Mouse (Mus musculus): ENCODE measurements around the gene Arhgef28. TPM values are rescaled to one million over a fixed set of nuclear protein-coding genes. Genes with fewer than 3 reads are reported as not detected.

Gene Arhgef28
- total RNA-seq, 4 experiments from 2014 or later = 2.1 to 2.9 (median 2.7) TPM

DNA sequence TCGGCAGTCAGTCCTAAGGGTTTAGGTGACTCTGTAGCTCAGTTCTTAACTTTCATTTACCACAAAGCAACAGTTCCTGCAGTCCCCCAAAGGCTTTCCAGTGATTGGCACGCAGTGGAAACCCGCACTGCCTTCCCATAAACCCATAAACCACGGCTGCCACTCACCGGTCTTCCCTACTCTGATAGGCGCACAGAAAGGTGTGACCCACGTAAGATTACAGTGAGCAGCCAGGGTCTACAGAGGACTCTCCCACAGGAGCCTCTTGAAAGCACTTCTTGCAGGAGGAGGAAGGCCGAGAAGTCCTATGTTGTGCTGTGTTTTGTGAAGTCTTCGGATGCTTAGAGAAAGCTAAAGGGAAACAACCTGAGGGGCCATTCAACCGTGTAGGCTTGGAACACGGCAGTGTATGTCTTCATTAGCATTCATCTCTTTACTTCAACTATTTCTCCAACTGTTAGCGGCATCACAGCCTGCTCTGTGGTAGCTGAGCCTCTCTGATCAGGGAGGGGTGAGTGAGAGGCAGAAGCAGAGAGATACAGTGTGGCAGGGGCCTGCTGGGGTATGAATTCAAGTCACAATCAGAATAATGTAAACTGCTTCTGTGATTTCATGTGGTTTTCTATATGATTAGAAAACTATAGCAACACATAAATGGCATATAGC lies 189.2 kb downstream of the Arhgef28 start:
- DNase-seq (ENCODE audit: low spot score in 2 of 2) = no peak

DNA sequence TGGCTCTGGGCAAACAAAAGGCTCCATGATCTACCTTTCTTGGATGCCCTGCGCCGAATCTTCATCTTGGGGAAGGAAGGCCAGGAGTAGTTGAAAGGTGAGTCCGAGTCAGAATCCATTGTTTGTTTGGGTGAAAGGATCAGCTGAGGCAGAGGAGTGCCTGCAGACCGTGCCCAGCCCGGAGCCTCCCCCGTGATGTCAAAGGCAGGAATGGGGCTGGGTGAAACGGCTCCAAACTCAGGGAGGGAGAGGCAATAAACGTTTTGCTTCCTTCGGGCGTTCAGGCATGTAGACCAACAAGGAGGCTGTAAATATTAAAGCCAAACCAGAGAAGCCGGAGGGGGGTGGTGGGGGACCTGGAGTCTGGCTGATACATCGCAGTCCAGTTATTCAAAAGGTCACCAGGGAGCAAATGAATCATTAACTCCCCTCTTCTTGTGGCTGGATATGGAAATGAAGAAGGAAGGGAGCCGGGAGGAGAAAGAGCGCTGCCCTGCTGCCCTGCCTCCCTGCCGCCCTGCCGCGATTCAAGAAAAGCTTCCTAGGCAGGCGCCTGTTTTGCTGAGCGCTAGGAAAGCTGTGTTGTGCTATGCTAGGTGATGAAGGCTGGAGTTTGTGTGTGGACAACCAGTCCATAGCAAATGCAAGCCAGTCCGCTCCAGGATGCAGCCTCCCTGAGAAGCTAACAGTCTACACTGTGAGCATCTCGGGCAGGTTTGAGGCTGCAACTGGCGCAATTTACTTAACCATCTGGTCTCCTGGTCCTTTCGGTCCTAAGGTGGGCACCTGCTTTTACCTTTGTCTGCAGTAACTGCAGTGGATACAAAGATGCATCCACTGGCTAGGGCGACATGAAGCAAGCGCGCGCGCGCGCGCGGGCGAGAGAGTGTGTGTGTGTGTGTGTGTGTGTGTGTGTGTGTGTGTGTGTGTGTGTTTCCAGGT lies 190.0 kb downstream of the Arhgef28 start:
- DNase-seq (ENCODE audit: low spot score in 2 of 2) = no peak

DNA sequence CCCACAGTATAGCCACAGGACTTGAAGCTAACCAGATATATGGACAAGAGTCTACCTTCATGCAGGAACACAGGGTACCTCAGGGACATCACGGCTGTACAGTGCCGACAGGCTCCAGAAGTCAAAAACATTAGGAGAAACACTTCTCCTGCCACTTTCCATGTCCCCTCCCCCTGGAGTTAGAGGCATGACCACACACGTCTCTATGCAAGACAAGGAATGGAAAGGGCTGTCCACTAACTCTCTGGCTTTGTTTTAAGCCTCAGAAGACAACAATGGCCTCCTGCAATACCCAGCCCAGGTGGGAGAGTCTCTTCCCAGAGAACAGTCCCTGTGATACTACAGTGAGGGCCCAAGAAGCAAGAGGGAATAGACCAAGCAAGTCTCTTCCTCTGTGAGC lies 191.3 kb downstream of the Arhgef28 start:
- no peak for DNase-seq (ENCODE audit: low spot score in 2 of 2)

DNA sequence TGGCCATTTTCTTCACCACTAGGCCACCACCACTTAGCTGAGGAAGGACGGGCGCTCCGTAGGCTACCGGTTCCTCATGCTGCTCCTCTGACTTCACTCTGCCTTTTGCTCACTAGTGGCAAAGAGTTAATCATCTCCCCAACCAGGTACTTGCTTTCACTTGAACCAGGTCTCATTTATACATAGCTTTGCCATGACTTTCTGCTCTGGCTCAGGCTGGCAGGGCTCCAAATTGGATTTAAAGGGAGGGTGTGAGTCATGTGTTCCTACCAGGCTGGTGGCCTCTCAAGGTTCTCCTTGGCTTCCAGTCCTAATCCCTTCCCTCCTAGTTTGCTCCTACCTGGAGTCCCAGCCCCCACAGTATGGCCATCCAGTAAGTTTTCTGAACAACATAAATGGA lies 192.5 kb downstream of the Arhgef28 start:
- DNase-seq (ENCODE audit: low spot score in 2 of 2) = no peak

DNA sequence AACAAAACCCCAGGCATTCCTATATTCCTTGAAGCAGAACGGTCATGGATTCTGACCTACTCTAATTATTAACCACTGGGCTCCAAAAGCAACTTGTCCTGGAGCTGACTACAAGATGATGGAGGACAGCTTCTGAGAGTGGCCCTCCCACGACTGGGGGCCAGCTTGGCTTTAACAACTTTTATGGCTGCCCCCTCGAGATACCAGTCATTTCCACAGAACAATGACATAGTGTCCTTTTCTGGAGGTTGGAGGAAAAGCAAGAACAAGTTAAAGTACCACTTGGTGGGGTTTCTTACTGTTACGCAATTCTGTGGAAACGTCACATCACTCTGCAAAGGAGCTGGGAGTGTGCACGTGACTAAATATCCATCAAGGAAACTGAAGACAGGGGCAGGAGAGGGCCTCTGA lies 194.3 kb downstream of the Arhgef28 start:
- no peak for DNase-seq (ENCODE audit: low spot score in 2 of 2)

DNA sequence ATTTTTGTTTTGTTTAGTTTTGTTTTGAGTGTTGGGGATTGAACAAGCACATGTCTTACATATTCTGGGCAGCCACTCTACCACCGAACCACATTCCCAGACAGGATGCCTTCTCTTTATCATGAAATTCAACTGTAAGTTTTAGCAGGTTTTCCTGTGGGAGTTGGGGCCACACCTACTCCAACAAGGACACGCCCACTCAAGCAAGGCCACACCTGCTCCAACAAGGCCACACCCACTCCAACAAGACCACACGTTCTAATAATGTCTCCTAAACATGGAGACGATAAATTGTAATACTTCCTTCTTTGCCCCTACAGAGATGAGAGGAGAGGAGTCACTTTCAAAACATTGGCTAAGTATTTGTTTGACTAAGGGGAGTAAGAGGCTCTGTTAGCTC lies 197.2 kb downstream of the Arhgef28 start:
- DNase-seq (ENCODE audit: low spot score in 2 of 2) = no peak

DNA sequence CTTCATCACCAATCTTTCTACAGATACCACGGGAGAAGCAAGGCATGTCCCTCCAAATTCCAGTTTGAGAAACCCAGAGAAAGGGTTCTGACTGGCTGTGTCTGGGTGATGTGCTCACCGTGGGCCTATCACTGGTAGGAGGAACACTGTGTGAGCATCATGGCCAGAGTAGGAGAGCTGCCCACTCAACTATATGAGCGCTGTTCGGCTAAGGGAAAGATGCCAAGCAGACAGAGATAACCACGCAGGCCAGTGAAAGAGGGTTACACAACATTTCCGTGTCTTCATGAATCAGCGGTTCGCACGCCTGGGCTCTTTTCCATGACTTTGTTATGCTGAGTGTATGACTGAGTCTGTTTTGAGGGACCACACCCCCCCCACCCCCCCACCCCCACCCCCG lies 197.7 kb downstream of the Arhgef28 start:
- no peak for DNase-seq (ENCODE audit: low spot score in 2 of 2)

DNA sequence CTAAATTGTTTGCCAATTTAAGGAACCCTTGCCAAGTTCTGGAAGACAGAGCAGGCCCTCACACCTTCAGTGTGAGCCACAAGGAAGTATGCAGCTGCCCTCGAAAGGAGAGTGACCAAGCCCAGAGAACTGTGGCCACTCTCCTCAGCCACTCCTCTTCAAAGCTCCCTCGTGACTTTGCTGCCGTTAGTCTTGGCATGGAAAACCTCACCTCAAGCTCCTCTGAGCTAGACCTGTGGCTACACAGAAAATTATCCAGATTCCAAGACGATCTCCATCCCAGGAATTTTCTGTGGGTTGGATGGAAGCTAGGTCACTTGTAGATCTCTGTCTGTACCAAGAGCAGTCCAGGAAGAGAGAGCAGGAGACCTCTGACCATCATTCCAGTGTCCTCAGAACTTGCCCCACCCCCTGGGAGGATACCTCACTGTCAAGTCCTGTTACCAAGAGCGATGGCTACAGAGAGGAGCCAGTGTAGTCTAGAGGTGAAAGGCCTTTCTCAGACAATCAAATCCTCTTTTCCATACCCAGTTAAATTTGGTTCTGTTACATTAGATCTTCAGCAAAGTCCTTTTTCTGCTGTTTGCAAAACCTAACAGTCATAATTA lies 200.5 kb downstream of the Arhgef28 start:
- DNase-seq (ENCODE audit: low spot score in 2 of 2) = no peak

DNA sequence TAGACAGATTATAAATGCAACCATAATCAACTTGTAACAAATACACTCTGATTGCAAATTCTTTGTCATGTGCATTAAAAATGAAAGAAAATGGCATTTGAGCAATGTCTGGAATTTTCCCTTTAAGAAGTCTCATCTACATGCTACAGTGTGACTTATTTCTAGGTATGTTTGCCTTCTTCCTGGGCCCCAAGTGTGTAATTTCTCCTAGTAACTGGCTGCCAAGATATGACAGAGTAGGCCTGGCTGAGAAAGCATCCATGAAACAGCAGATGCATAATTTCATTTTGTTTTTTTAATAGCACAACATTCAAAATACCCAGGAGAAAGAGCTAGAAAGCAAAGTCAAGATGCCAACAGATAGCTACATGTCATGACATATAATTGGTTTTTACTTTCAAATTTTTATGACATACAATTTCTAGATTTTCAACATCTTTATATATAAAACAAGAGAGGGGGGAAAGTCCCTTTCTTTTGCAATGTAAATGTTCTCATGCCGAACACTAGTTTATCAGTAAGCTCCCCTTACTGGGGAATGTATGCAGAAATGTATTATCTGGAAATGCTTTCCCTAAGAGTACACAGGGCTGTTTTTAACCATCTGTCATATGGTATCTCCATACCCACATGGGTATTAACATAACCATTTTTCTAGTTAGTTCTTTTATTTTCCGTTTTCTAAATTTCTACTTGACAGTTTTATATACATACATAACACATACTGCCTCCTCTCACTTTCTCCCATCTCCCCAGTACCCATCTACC lies 201.4 kb downstream of the Arhgef28 start:
- no peak for DNase-seq (ENCODE audit: low spot score in 2 of 2)

DNA sequence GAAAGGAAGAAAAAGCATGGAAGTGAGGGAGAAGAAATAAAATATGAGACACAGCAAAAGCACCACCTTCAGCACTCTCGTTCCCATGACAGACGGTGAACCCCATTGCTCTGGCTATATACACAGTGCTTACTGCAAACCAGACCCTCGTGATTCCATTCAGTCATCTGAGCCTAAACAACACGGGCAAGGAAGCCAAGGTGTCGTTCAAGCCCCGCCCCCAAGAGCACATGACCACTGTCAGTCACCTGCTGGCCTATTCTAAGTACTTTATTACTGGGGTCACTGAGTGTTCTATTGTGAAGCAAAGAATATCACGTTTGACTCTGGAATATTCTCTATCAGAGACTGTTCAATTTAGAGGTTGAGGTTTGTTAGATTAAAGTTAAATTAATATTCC lies 202.5 kb downstream of the Arhgef28 start:
- DNase-seq (ENCODE audit: low spot score in 2 of 2) = no peak

DNA sequence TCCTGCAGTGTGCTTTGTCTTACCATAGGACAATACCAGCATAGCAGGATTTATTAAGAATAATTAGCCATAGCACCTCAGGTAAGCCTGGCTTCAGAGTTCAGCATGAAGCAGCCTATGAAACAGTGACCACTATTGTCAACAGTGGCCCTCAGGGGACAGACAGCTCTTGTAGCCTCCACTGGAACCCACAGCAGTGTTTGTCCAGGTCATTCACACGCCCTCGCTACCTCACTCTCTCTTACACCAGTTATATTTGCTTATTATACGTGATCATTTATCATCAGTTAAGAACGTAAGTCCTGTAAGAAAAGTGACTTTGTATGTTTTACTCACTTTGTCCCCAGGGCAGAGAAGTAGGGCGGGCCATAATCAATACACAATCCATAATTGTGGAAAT lies 203.6 kb downstream of the Arhgef28 start:
- no peak for DNase-seq (ENCODE audit: low spot score in 2 of 2)

DNA sequence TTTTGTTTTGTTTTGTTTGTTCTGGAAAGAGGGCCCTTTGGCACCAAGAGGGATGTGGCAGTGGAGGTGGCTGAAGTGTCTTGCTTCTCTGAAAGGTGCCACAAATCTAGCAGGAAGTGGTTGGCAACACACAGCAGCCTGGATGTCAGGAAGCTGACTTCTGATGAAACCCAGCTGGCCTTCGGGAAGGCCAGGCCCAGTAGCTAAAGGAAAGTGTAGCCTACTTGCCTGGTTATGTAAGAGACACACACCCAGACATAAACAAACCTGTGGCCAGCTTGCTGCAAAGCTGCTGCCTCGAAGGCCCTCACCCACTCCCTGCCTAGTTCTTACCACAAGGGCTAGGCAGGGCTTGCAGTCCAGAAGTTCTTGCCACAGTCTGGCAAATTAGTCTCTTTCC lies 204.1 kb downstream of the Arhgef28 start:
- no peak for DNase-seq (ENCODE audit: low spot score in 2 of 2)

DNA sequence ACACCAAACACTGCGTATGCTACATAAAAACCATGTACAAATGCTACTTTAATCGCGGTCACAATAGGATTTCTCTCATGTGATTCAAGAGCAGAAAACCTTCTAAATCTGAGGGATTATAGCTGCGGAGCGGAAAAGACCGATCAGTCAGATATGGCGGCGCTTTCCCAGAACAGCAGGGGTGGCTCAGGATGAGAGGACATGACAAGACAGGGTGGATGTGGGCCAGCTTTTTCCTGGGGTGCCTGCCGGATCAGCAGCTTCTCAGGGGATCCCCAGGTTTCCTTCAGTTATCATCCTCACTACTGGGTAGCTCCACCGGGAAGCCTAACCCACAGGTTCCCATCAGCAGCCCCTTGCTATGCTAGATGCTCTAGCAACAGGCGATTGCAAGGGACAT lies 204.5 kb downstream of the Arhgef28 start:
- no peak for DNase-seq (ENCODE audit: low spot score in 2 of 2)

DNA sequence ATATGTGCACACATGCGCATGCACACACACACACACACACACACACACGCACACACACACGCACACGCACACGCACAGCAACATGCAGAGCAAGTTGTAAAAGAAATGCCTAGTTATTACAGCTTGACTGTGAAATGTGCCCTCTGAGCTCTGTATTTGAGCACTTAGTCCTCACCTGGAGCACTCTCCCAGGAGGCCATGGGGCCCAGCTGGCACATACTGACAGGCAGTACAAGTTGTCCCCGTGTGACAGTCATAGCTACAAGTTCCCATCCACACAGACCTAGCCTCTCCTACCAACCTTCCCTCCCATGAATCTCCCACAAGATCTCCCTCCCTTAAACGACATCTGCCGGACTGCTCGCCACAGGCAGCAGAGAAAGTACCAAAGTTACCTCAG lies 205.4 kb downstream of the Arhgef28 start:
- no peak for DNase-seq (ENCODE audit: low spot score in 2 of 2)

DNA sequence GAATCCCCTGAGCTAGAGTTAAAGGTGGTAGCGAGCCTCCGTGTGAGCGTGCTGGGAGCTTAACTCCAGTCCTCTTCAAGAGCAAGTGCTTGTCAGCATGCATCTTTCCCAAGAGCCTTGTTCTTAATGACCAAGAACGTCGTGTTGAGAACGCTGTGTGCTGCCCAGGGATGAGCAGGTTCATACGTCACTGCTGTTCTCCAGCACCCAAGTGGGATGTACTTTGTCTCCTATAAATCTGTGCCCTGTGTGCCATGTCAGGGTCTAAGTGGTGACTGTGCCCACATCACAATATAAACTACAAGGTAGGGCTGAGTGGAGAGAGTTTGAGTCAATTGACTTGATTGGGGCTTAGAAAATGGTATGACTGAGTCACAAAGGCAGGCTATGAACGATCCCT lies 207.1 kb downstream of the Arhgef28 start:
- no peak for DNase-seq (ENCODE audit: low spot score in 2 of 2)

DNA sequence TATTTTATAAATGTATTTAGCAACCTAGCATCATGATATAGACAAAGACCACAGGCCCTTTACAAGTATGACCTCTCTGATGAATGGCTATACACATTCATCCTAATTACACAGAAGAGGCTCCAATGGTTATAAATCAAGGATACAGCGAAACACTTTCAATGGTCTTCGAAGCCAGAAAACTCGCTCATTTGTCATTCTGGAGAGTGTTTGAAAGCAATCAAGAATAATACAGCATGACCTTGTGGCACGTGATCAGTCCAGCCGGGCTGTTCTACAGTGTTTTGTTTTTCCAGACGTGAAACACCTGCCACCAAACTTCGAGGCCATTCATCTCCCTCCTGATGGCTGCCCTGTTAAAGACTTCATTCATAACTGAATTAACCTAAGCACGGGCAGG lies 207.7 kb downstream of the Arhgef28 start:
- DNase-seq (ENCODE audit: low spot score in 2 of 2) = no peak

DNA sequence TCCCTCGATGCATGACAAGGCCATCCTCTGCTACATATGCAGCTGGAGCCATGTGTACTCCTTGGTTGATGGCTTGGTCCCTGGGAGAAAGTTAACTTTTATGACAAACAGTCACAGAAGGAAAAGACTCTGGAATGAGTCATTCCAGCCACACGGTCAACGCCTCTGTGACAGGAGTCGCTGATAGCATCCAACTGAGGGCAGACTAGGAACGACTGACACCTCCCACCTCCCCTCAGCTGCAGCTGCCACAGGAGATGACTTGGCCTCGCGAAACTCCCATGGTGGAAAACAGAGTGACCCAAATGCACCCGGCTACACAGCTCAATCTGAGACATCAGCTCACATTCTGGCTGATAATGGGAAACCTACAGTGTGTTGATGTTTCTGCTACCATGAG lies 215.3 kb downstream of the Arhgef28 start:
- DNase-seq (ENCODE audit: low spot score in 2 of 2) = no peak

DNA sequence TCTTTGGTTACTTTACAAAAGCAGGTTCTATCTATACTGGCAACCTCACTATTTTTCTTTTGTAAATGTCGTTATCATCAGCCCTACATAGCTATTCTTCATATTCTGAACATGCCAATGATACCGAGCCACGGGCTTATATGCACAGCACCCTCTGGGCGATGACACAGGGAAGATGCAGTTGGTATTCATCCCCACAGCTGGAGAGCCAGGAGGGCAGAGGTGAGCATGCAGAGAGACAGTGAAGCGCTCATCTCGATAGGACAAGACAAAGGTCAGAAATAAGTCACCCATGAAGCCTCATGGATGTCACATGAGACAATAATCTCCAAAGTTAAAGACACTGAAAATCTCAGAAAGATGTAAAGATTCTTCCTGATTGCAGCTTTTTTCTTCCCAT lies 217.4 kb downstream of the Arhgef28 start:
- DNase-seq (ENCODE audit: low spot score in 2 of 2) = no peak

DNA sequence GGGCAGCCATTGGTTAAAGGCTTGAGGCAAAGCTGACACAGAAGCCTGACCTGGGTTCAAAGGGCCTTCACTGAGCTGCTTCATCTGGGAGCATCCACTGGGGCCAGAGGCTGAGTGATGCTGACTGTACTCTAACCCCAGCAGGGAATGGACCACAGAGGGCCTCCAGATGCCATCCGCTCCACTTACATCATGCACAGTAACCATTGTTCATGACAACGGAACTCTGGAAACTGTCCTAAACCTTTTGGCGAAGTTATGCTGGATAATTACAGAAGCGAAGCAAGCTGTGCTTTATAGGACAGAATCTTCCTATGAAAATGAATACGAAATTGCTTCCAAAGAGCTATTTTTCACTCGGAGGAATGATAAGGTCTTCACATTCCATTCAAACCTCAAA lies 219.5 kb downstream of the Arhgef28 start:
- no peak for DNase-seq (ENCODE audit: low spot score in 2 of 2)

DNA sequence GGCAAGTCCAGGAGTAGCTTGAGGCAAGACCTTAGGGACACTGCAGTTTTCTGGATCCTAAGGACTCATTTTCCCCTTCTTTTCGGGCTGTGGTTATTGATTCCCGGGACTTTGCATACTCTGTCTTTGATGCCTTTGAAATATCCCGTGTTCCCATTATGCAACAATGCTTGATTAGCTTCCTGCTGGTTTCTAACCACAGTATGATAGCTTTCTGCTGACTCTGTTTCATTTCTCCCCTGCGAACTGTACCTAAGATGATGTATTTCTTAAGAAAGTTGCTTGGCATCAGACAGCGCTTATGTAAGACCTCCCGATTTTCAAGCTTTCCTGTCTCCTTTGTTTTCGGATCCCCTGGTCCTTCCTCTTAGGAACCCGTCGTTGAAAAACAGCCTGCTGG lies 229.1 kb downstream of the Arhgef28 start:
- no peak for DNase-seq (ENCODE audit: low spot score in 2 of 2)

DNA sequence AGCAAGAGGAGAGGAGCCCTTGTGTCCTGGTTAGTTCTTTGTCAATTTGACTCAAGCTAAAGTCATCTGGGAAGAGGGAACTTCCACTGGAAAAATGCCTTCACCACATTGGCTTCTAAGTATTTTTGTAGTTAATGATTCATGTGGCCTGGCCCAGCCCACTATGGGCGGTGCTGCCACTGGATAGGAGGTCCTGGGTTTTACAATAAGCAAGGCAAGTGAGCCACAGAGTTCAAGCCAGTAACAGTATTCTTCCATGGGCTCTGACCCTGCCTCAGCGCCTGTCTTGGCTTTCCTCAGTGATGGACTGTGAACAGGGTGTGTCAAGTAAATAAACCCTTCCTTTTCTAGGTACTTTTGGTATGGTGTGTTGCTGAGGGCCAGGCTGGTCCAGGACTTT lies 229.6 kb downstream of the Arhgef28 start:
- DNase-seq (ENCODE audit: low spot score in 2 of 2) = no peak
